In the genomic region with DNA sequence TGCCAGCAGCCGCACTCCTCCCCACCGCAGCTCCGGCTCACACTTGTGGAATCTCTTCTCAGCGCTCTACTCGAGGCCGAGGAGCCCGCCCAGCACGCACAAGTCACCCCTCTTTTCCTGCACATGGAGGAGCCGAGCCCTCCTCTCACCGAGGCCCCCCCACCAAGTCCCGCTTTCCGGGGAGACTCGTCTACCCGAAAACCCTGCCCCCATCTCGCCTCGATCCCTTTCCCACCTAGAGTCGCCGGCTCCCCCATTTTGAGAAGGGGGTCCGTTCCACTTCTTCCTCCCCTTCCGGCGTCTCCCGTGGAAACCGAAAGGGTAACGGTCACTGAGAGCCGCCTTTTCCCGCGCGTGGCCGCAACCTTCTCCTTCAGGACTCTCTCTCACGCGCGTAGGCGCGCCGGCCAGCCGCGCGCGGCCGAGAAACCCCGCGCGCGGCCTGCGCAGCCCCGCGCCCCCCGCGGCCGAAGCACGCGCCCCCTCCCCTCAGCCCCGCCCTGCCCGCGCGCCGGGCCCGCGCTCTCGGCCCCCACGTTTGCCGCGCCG, we compare ENCODE assay signal across 8 mouse cellular contexts. TPM values are rescaled to one million over a fixed set of nuclear protein-coding genes. Genes with fewer than 3 reads are reported as not detected.
A peak's percentile ranks its signal among the peaks of the same experiment; 100 is the strongest.
DNase-seq lines count a peak whose midpoint lies in the region; ATAC-seq and TF ChIP-seq lines count a peak whose summit lies in the region.

No protein-coding gene starts in this region.

- H3K27ac ChIP-seq in embryonic facial prominence, embryonic 10.5 days (replicated peaks): peak overlapping the region; percentile 92
- H3K27ac ChIP-seq in hindbrain, embryonic 12.5 days: peak overlapping the region; percentile 84
- H3K27ac ChIP-seq in liver, embryonic 14.5 days: peak overlapping the region; percentile 71

- no peak for TF ChIP-seq CTCF in liver, embryonic 14.5 days (IDR thresholded peaks at IDR 0.05; ENCODE audit: low read depth)

- peak overlapping the region; percentile 47 for H3K4me2 ChIP-seq in hindbrain, embryonic 12.5 days (replicated peaks)
- H3K4me2 ChIP-seq in liver, embryonic 14.5 days (ENCODE audit: low read depth): peak overlapping the region; percentile 61

- peak; percentile 21 to 38 for DNase-seq in layer of hippocampus, postnatal 10 days (ENCODE audit: low spot score in 2 of 2)
- DNase-seq in layer of hippocampus, adult 8-10 months (ENCODE audit: low spot score in 2 of 2): no peak
- peak; percentile 17 for DNase-seq in T-cell, adult 2 months (ENCODE audit: low spot score)
- peak; percentile 49 for DNase-seq in embryonic facial prominence, embryonic 10.5 days (ENCODE audit: low spot score)
- DNase-seq in liver, embryonic 14.5 days (ENCODE audit: low read depth in 3 of 3, low spot score in 3 of 3): no peak
- DNase-seq in ovary, postnatal 14 days (ENCODE audit: low spot score): peak; percentile 2

- peak overlapping the region; percentile 69 for H3K4me3 ChIP-seq in embryonic facial prominence, embryonic 10.5 days
- H3K4me3 ChIP-seq in hindbrain, embryonic 12.5 days: peak overlapping the region; percentile 52
- peak overlapping the region; percentile 83 to 87 for H3K4me3 ChIP-seq in liver, embryonic 14.5 days (ENCODE audit: insufficient read depth in 1 of 2, low read depth in 2 of 2, low read length in 2 of 2)

- 12% methylated on average over 64 of the region's 64 CpGs for whole genome bisulfite sequencing in embryonic facial prominence, embryonic 10.5 days
- 19% methylated on average over 59 of the region's 64 CpGs for WGBS in hindbrain, embryonic 12.5 days
- 13% methylated on average over 57 of the region's 64 CpGs for WGBS in liver, embryonic 14.5 days (ENCODE audit: insufficient replicate concordance)

- H3K36me3 ChIP-seq in embryonic facial prominence, embryonic 10.5 days (replicated peaks): peaks cover 37% of the 10 kb centered on the region
- H3K36me3 ChIP-seq in hindbrain, embryonic 12.5 days: peaks cover 8% of the 10 kb centered on the region; the same call in 1 of the 2 replicates
- peaks cover 18% of the 10 kb centered on the region for H3K36me3 ChIP-seq in liver, embryonic 14.5 days (replicated peaks; ENCODE audit: control insufficient read depth, insufficient read depth, low read depth)

- peak overlapping the region; percentile 62 for H3K9ac ChIP-seq in hindbrain, embryonic 12.5 days
- H3K9ac ChIP-seq in liver, embryonic 14.5 days (replicated peaks): peak overlapping the region; percentile 85

- peaks cover 6% of the 10 kb centered on the region; the same call in 1 of the 2 replicates for H3K9me3 ChIP-seq in embryonic facial prominence, embryonic 10.5 days
- no peaks in the 10 kb centered on the region for H3K9me3 ChIP-seq in hindbrain, embryonic 12.5 days (replicated peaks)
- H3K9me3 ChIP-seq in liver, embryonic 14.5 days (ENCODE audit: control insufficient read depth, low read length): no peaks in the 10 kb centered on the region

- TF ChIP-seq EP300 in liver, embryonic 14.5 days (IDR thresholded peaks at IDR 0.05; ENCODE audit: low read depth): no peak

- ATAC-seq in hindbrain, embryonic 12.5 days (ENCODE audit: low FRiP score): peak; percentile 45
- peak; percentile 55 for ATAC-seq in liver, embryonic 14.5 days (ENCODE audit: insufficient read depth)
- no peak for ATAC-seq in inflammation-experienced regulatory T-cells, adult 6 months

- H3K4me1 ChIP-seq in embryonic facial prominence, embryonic 10.5 days: peaks cover 4% of the 10 kb centered on the region
- H3K4me1 ChIP-seq in hindbrain, embryonic 12.5 days: no peaks in the 10 kb centered on the region
- peaks cover 7 to 10% of the 10 kb centered on the region in 2 experiments; a peak in 3 of 4 replicates for H3K4me1 ChIP-seq in liver, embryonic 14.5 days (replicated peaks; ENCODE audit: control insufficient read depth in 2 of 2, insufficient read depth in 2 of 2, low read length in 1 of 2)

- no peaks in the 10 kb centered on the region for H3K27me3 ChIP-seq in embryonic facial prominence, embryonic 10.5 days (replicated peaks; ENCODE audit: low read depth, poor library complexity, severe bottlenecking)
- H3K27me3 ChIP-seq in hindbrain, embryonic 12.5 days: no peaks in the 10 kb centered on the region
- H3K27me3 ChIP-seq in liver, embryonic 14.5 days (ENCODE audit: control insufficient read depth, insufficient read depth, low read length): no peaks in the 10 kb centered on the region

RNA-seq across cellular contexts. Expression of a gene that starts 0.6 kb away (rescaled TPM):
- total RNA-seq in layer of hippocampus, postnatal 10 days (2021): 10 to 100 TPM; 30.4 to 30.7 TPM
- 10 to 100 TPM; 18.1 to 28.6 (median 23.6) TPM for total RNA-seq in layer of hippocampus, adult 8-10 months (2022)
- polyA plus RNA-seq in embryonic facial prominence, embryonic 10.5 days (2016; fragmentation: Nextera tagmentation; extraction: Ambion mirVana): 97.6 and 102 TPM in 2 replicates
- polyA plus RNA-seq in hindbrain, embryonic 12.5 days (2016; fragmentation: Nextera tagmentation; extraction: Ambion mirVana): 58.6 and 60.2 TPM in 2 replicates
- 24.6 and 31.3 TPM in 2 replicates for polyA plus RNA-seq in liver, embryonic 14.5 days (2012; rRNA removed)
- polyA plus RNA-seq in liver, embryonic 14.5 days (2014; fragmentation: Nextera tagmentation; extraction: Ambion mirVana): 28.4 and 34.8 TPM in 2 replicates
- 10 to 100 TPM; 14.7 to 26.1 (median 20.7) TPM for polyA plus RNA-seq in inflammation-experienced regulatory T-cells, adult 6 months (2017; shearing (Covaris generic))

RNA-seq across cellular contexts. Expression of a gene that starts 16.3 kb away (rescaled TPM):
- total RNA-seq in layer of hippocampus, postnatal 10 days (2021): 1 to 10 TPM; 1.2 to 1.7 TPM
- 1 to 10 TPM in 3 of 4 experiments, under 1 TPM in 1; 0.83 to 4.5 (median 2.4) TPM for total RNA-seq in layer of hippocampus, adult 8-10 months (2022)
- 0.14 and 0.18 TPM in 2 replicates for polyA plus RNA-seq in embryonic facial prominence, embryonic 10.5 days (2016; fragmentation: Nextera tagmentation; extraction: Ambion mirVana)
- 0.21 TPM in 1 of 2 replicates, not detected in the other for polyA plus RNA-seq in hindbrain, embryonic 12.5 days (2016; fragmentation: Nextera tagmentation; extraction: Ambion mirVana)
- polyA plus RNA-seq in liver, embryonic 14.5 days (2012; rRNA removed): 8.2 and 10.0 TPM in 2 replicates
- polyA plus RNA-seq in liver, embryonic 14.5 days (2014; fragmentation: Nextera tagmentation; extraction: Ambion mirVana): 2.7 and 3.5 TPM in 2 replicates
- polyA plus RNA-seq in inflammation-experienced regulatory T-cells, adult 6 months (2017; shearing (Covaris generic)): 10 to 100 TPM; 18.3 to 24.3 (median 22.3) TPM

RNA-seq across cellular contexts. Expression of a gene that starts 55.7 kb away (rescaled TPM):
- total RNA-seq in layer of hippocampus, postnatal 10 days (2021): 1 to 10 TPM in 1 of 2 experiments, under 1 TPM in 1; 0.78 to 1.2 TPM
- not detected for total RNA-seq in layer of hippocampus, adult 8-10 months (2022)
- not detected in 2 replicates for polyA plus RNA-seq in embryonic facial prominence, embryonic 10.5 days (2016; fragmentation: Nextera tagmentation; extraction: Ambion mirVana)
- polyA plus RNA-seq in hindbrain, embryonic 12.5 days (2016; fragmentation: Nextera tagmentation; extraction: Ambion mirVana): not detected in 2 replicates
- polyA plus RNA-seq in liver, embryonic 14.5 days (2012; rRNA removed): not detected in 2 replicates
- not detected in 2 replicates for polyA plus RNA-seq in liver, embryonic 14.5 days (2014; fragmentation: Nextera tagmentation; extraction: Ambion mirVana)
- not detected for polyA plus RNA-seq in inflammation-experienced regulatory T-cells, adult 6 months (2017; shearing (Covaris generic))

RNA-seq across cellular contexts. Expression of a gene that starts 58.7 kb away (rescaled TPM):
- total RNA-seq in layer of hippocampus, postnatal 10 days (2021): 100 to 1,000 TPM; 219 to 231 TPM
- 100 to 1,000 TPM; 188 to 218 (median 204) TPM for total RNA-seq in layer of hippocampus, adult 8-10 months (2022)
- polyA plus RNA-seq in embryonic facial prominence, embryonic 10.5 days (2016; fragmentation: Nextera tagmentation; extraction: Ambion mirVana): 19.7 and 19.8 TPM in 2 replicates
- 40.5 and 42.6 TPM in 2 replicates for polyA plus RNA-seq in hindbrain, embryonic 12.5 days (2016; fragmentation: Nextera tagmentation; extraction: Ambion mirVana)
- polyA plus RNA-seq in liver, embryonic 14.5 days (2012; rRNA removed): 14.3 and 14.5 TPM in 2 replicates
- polyA plus RNA-seq in liver, embryonic 14.5 days (2014; fragmentation: Nextera tagmentation; extraction: Ambion mirVana): 3.7 and 4.4 TPM in 2 replicates
- polyA plus RNA-seq in inflammation-experienced regulatory T-cells, adult 6 months (2017; shearing (Covaris generic)): 10 to 100 TPM; 13.8 to 20.4 (median 19.5) TPM

Comparison
In these comparisons a context has a peak if more than half of its experiments do, and no peak if none do; other contexts are left out.
1. DNase-seq: peak in layer of hippocampus, postnatal 10 days (2 of 2), T-cell, adult 2 months (single experiment), embryonic facial prominence, embryonic 10.5 days (single experiment) and ovary, postnatal 14 days (single experiment); none in layer of hippocampus, adult 8-10 months (0 of 2) and liver, embryonic 14.5 days (0 of 3).
2. Peak in every context shown above with its lines, with median percentiles within 50 percentile points of each other: H3K27ac ChIP-seq and H3K4me3 ChIP-seq.